Mouse (Mus musculus) embryonic facial prominence, embryonic 13.5 days (tissue): ENCODE results near the gene Sytl1. TPM values are rescaled to one million over a fixed set of nuclear protein-coding genes. Genes with fewer than 3 reads are reported as not detected.

ENCODE experiments used
- ATAC-seq: fragments of 200-750 bp; cut with Nextera tagmentation; 2 replicates; pipeline ENCODE4 v1.8.0; 2017; ENCODE audit warnings: low read depth; ENCODE audit not compliant: insufficient number of reproducible peaks, insufficient read depth, low FRiP score, low TSS enrichment
- H3K27ac ChIP-seq: fragments of 300-500 bp; sonication (generic); 2 replicates; pipeline ENCODE4 v1.5.1; 2015; ENCODE audit warnings: moderate library complexity, mild to moderate bottlenecking, inconsistent platforms
- H3K27me3 ChIP-seq: fragments of 300-500 bp; sonication (generic); 2 replicates; pipeline ENCODE4 v1.6.1; 2015; ENCODE audit warnings: mild to moderate bottlenecking, inconsistent platforms
- H3K36me3 ChIP-seq: fragments of 300-500 bp; sonication (generic); 2 replicates; pipeline ENCODE4 v1.6.1; 2015; ENCODE audit warnings: mild to moderate bottlenecking, inconsistent platforms
- H3K4me1 ChIP-seq: fragments of 300-500 bp; sonication (generic); 2 replicates; pipeline ENCODE4 v1.6.1; 2015; ENCODE audit warnings: inconsistent platforms
- H3K4me2 ChIP-seq: fragments of 300-500 bp; sonication (generic); 2 replicates; pipeline ENCODE4 v1.6.1; 2015; ENCODE audit warnings: moderate library complexity, mild to moderate bottlenecking, inconsistent platforms
- H3K4me3 ChIP-seq: fragments of 300-500 bp; sonication (generic); 2 replicates; pipeline ENCODE4 v1.5.1; 2015; ENCODE audit warnings: mild to moderate bottlenecking, inconsistent platforms
- H3K9ac ChIP-seq: fragments of 300-500 bp; sonication (generic); 2 replicates; pipeline ENCODE4 v1.6.1; 2015; ENCODE audit warnings: mild to moderate bottlenecking, inconsistent platforms
- H3K9me3 ChIP-seq: fragments of 300-500 bp; sonication (generic); 2 replicates; pipeline ENCODE4 v1.6.1; 2016; ENCODE audit warnings: inconsistent platforms
- WGBS: fragments of 180-500 bp; shearing (Covaris S2); methylation state at CpG from one replicate; pipeline ENCODE4 v1.1.7; 2015; ENCODE audit warnings: mixed read lengths; 5-methylcytosine and 5-hydroxymethylcytosine counted together
- polyA plus RNA-seq: library from polyadenylated mRNA; unstranded; fragments of >200 nt; fragmentation: Nextera tagmentation; extraction: Ambion mirVana; gene quantifications from 2 replicates; pipeline ENCODE4 v1.2.1, GENCODE M21; 2015

The Sytl1 gene
- polyA plus RNA-seq, 1 experiment from 2014 or later, result 8.2 TPM

- no peaks in the 10 kb centered on the region for H3K9me3 ChIP-seq
- H3K9ac ChIP-seq, result 0 out of 2 replicates have a peak overlapping the region, but pooled peaks have one; percentile 32
- H3K4me1 ChIP-seq, result peaks cover 3% of the 10 kb centered on the region; the same call in 1 of the 2 replicates
- H3K27ac ChIP-seq, result peak overlapping the region; percentile 12
- H3K4me3 ChIP-seq, result no peak overlapping the region
- WGBS, result 37% methylated on average over 10 of the region's 10 CpGs
- peak overlapping the region; percentile 29 for H3K4me2 ChIP-seq
- H3K36me3 ChIP-seq, result peaks cover 38% of the 10 kb centered on the region
- H3K27me3 ChIP-seq, result peaks cover 12% of the 10 kb centered on the region
- no peak for ATAC-seq
Observed at GRCm38 (mm10) chr4:133261641-133262374, 1.1 kb downstream of the Sytl1 start.

DNA sequence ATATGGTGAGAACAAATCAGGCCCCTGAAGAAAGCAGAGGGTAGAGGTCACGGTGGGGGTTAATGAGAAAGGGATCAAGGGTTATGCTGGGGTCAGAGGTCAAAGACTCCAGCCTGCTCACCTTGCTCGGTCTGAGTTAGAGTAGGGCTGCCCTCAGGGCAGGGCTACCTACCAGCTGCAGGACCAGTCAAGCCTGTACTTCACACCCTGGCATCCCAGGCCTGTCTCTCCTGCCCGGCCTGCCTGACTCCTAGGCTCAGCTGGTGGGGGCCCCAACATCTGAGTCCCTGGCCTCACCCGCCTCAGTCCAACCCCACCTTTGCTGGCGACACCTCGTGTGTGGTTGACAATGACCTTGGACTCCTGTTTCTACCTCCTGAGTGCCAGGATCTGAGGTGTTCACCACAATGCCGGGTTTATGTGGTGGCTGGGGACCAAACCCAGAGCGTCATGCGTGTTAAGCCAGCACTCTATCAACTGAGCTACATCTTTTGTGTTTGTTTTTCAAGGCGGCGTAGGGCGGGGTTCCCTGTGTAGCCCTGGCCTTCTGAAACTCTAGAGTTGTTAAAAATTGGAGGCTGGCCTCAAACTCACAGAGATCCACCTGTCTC, 5.0 kb downstream of the Sytl1 start:
- peaks cover 6% of the 10 kb centered on the region; the same call in 1 of the 2 replicates for H3K4me1 ChIP-seq
- peaks cover 46% of the 10 kb centered on the region for H3K27me3 ChIP-seq
- WGBS, result 69% methylated on average over 12 of the region's 12 CpGs

GRCm38 (mm10) chr4:133257230-133257629, 5.7 kb downstream of the Sytl1 start:
- no peak overlapping the region for H3K9ac ChIP-seq
- ATAC-seq, result no peak
- H3K9me3 ChIP-seq, result no peaks in the 10 kb centered on the region
- no peaks in the 10 kb centered on the region for H3K36me3 ChIP-seq
- H3K4me1 ChIP-seq, result peaks cover 6% of the 10 kb centered on the region; the same call in 1 of the 2 replicates
- peaks cover 53% of the 10 kb centered on the region for H3K27me3 ChIP-seq
- H3K4me2 ChIP-seq, result peak overlapping the region; percentile 17
- H3K27ac ChIP-seq, result no peak overlapping the region
- 0 out of 2 replicates have a peak overlapping the region, but pooled peaks have one; percentile 0 for H3K4me3 ChIP-seq
- 26% methylated on average over 11 of the region's 12 CpGs for WGBS

More for the DNA sequence above, 5.0 kb downstream of the Sytl1 start:
- no peak for ATAC-seq
- no peak overlapping the region for H3K4me3 ChIP-seq
- peaks cover under 1% of the 10 kb centered on the region; the same call in 1 of the 2 replicates for H3K36me3 ChIP-seq
- H3K9me3 ChIP-seq, result no peaks in the 10 kb centered on the region
- no peak overlapping the region for H3K9ac ChIP-seq
- no peak overlapping the region for H3K4me2 ChIP-seq
- H3K27ac ChIP-seq, result no peak overlapping the region

GRCm38 (mm10) chr4:133256820-133257219, 6.1 kb downstream of the Sytl1 start:
- no peak for ATAC-seq
- Histone ChIP-seq H3K27ac (no peak overlapping the region), H3K9me3 (no peaks in the 10 kb centered on the region), H3K36me3 (no peaks in the 10 kb centered on the region), H3K27me3 (peaks cover 57% of the 10 kb centered on the region), H3K4me3 (0 out of 2 replicates have a peak overlapping the region, but pooled peaks have one; percentile 0), H3K9ac (no peak overlapping the region), H3K4me2 (peak overlapping the region; percentile 17), H3K4me1 (peaks cover 6% of the 10 kb centered on the region; the same call in 1 of the 2 replicates)
- 17% methylated on average over 24 of the region's 24 CpGs for WGBS

GRCm38 (mm10) chr4:133255392-133255791, 7.5 kb downstream of the Sytl1 start:
- Histone ChIP-seq H3K27me3 (peaks cover 71% of the 10 kb centered on the region), H3K4me1 (peaks cover 20% of the 10 kb centered on the region), H3K27ac (no peak overlapping the region), H3K9me3 (no peaks in the 10 kb centered on the region), H3K9ac (no peak overlapping the region), H3K4me3 (no peak overlapping the region), H3K4me2 (no peak overlapping the region), H3K36me3 (no peaks in the 10 kb centered on the region)
- WGBS, result 59% methylated on average over 6 of the region's 6 CpGs
- ATAC-seq, result no peak

DNA sequence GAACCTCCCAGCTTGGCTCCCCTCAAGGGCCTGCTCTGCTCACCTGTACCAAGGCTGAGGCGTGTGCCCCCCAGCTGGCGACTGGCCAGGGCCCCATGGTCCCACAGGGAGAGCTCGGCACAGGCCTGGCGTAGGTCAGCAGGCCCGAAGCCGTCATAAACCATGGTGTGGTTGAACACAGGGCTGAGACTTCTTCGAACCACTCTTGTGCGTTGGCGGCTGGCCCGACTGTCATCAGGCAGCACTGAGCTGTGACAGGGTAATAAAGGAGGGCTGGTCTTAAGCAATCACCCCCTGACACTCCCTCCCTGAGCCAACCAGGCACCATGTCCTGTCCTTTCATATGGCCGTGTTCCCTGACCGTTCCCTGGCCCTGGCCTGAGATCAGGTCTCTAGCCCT, 9.5 kb downstream of the Sytl1 start:
- H3K4me1 ChIP-seq, result peaks cover 20% of the 10 kb centered on the region
- H3K4me2 ChIP-seq, result no peak overlapping the region
- H3K36me3 ChIP-seq, result no peaks in the 10 kb centered on the region
- no peak for ATAC-seq
- H3K27me3 ChIP-seq, result peaks cover 87% of the 10 kb centered on the region
- H3K27ac ChIP-seq, result no peak overlapping the region
- H3K9ac ChIP-seq, result no peak overlapping the region
- H3K9me3 ChIP-seq, result no peaks in the 10 kb centered on the region
- H3K4me3 ChIP-seq, result no peak overlapping the region
- 83% methylated on average over 12 of the region's 12 CpGs for WGBS

DNA sequence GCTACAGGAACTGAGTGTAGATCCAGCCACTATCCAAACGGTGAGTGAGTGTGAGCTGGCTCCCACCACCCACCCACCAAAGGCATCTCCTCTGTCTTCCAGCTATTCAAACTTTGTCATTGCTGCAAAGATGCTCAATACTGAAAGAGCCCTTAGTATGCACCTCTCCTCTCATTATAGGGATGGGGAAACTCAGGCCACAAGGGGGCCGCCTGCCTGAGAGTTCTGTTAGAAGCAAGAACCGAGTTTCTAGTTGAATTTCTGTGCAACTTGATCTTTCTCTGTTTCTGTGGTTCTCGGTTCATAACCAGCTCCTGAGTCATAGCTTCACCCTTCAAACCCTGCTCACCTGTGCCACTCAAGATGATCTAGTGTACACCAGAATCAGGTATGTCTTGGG, 10.8 kb downstream of the Sytl1 start:
- no peak for ATAC-seq
- H3K27ac ChIP-seq, result no peak overlapping the region
- peaks cover 20% of the 10 kb centered on the region for H3K4me1 ChIP-seq
- H3K36me3 ChIP-seq, result no peaks in the 10 kb centered on the region
- H3K9ac ChIP-seq, result 0 out of 2 replicates have a peak overlapping the region, but pooled peaks have one; percentile 11
- H3K4me2 ChIP-seq, result peak overlapping the region; percentile 64
- WGBS, result 25% methylated on average over 4 of the region's 4 CpGs
- no peaks in the 10 kb centered on the region for H3K9me3 ChIP-seq
- peaks cover 91% of the 10 kb centered on the region for H3K27me3 ChIP-seq
- no peak overlapping the region for H3K4me3 ChIP-seq

DNA sequence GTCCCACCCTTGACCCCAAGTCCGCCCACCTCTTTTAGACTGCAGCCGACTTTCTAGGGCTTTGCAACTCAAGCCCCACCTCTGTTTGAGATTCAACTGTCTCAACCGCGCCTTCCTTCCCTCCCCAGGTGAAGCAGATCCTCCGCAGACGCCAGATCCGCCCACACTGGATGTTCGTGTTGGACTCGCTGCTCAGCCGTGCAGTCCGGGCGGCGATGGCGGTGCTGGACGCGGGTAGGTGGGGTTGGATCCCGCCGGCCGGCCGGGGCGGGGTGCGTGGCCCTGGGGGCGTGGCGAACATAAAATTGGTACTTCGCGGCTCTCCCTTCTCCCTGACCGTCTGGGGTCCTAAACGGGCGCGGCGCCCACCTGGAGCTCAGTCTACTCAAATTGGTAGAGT, 11.7 kb downstream of the Sytl1 start:
- H3K4me2 ChIP-seq, result peak overlapping the region; percentile 64
- no peak for ATAC-seq
- peaks cover 91% of the 10 kb centered on the region for H3K27me3 ChIP-seq
- H3K9ac ChIP-seq, result peak overlapping the region; percentile 61
- H3K9me3 ChIP-seq, result no peaks in the 10 kb centered on the region
- H3K4me3 ChIP-seq, result peak overlapping the region; percentile 41
- peaks cover 14% of the 10 kb centered on the region for H3K4me1 ChIP-seq
- H3K36me3 ChIP-seq, result no peaks in the 10 kb centered on the region
- WGBS, result 1% methylated on average over 31 of the region's 31 CpGs
- no peak overlapping the region for H3K27ac ChIP-seq

GRCm38 (mm10) chr4:133250609-133251008, 12.3 kb downstream of the Sytl1 start:
- peak overlapping the region; percentile 64 for H3K4me2 ChIP-seq
- WGBS, result under 1% methylated on average over 22 of the region's 22 CpGs
- H3K27ac ChIP-seq, result no peak overlapping the region
- H3K9ac ChIP-seq, result peak overlapping the region; percentile 61
- H3K4me3 ChIP-seq, result peak overlapping the region; percentile 41
- H3K36me3 ChIP-seq, result no peaks in the 10 kb centered on the region
- H3K9me3 ChIP-seq, result no peaks in the 10 kb centered on the region
- H3K27me3 ChIP-seq, result peaks cover 91% of the 10 kb centered on the region
- no peak for ATAC-seq
- H3K4me1 ChIP-seq, result peaks cover 14% of the 10 kb centered on the region

DNA sequence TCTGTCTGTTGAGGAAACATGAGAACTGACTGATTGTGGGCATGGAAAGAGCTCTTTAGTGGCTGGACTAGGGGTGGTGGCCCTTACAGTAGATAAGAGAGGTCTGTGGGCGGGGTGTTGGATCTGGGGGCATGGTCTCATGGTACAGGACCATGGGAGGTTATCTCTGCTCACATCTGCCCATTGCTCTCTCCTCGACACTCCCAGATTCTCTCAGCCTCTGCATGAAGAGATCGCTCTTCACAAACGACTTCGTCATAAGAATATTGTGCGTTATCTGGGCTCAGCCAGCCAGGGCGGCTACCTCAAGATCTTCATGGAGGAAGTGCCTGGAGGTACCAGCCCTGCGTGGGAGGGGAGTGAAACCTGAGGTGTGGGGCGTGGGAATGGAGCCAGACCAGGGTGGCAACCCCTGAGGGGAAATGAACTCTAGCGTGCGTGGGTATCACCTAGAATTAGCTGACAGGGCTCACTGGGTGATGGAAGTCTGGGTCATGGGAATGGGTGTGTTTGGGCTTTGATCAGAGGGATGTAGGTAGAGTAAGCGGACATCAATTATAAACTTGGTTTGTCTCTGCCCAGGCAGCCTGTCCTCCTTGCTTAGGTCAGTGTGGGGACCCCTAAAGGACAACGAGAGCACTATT, 15.0 kb downstream of the Sytl1 start:
- H3K4me1 ChIP-seq, result peaks cover 14% of the 10 kb centered on the region
- ATAC-seq, result no peak
- H3K27me3 ChIP-seq, result peaks cover 94% of the 10 kb centered on the region
- H3K27ac ChIP-seq, result no peak overlapping the region
- H3K9me3 ChIP-seq, result no peaks in the 10 kb centered on the region
- 72% methylated on average over 13 of the region's 13 CpGs for WGBS
- H3K4me3 ChIP-seq, result no peak overlapping the region
- H3K4me2 ChIP-seq, result no peak overlapping the region
- H3K36me3 ChIP-seq, result no peaks in the 10 kb centered on the region
- H3K9ac ChIP-seq, result no peak overlapping the region

- Histone ChIP-seq H3K4me2 (no peak overlapping the region), H3K36me3 (no peaks in the 10 kb centered on the region), H3K9ac (0 out of 2 replicates have a peak overlapping the region, but pooled peaks have one; percentile 12), H3K4me3 (no peak overlapping the region), H3K27me3 (peaks cover 94% of the 10 kb centered on the region), H3K27ac (no peak overlapping the region), H3K4me1 (peaks cover 14% of the 10 kb centered on the region), H3K9me3 (no peaks in the 10 kb centered on the region)
- 30% methylated on average over 15 of the region's 15 CpGs for WGBS
- ATAC-seq, result no peak
Observed at GRCm38 (mm10) chr4:133247072-133247471, 15.8 kb downstream of the Sytl1 start.
